Mouse (Mus musculus): ENCODE measurements around the gene Klhl22.

- TF ChIP-seq POLR2A (IDR thresholded peaks at IDR 0.05; ENCODE audit: low read depth, low read length) (no peak), CTCF (IDR thresholded peaks at IDR 0.05; ENCODE audit: extremely low read depth, insufficient read depth, insufficient read length, insufficient replicate concordance) (no peak)
These were observed 76.1 kb downstream of the Klhl22 start for GRCm38 (mm10) chr16:17835481-17835880.

Data from spleen, adult 2 months (tissue).